Mouse (Mus musculus) forebrain, embryonic 16.5 days (tissue): Measurements from ENCODE around the gene Mast4. TPM values are rescaled to one million over a fixed set of nuclear protein-coding genes. Genes with fewer than 3 reads are reported as not detected.

Source experiments
- ATAC-seq: fragments of 200-750 bp; cut with Nextera tagmentation; 2 replicates; pipeline ENCODE4 v1.8.0; 2017; ENCODE audit warnings: mild to moderate bottlenecking, moderate library complexity
- H3K27ac ChIP-seq: fragments of 300-500 bp; sonication (generic); 2 replicates; pipeline ENCODE4 v1.5.1; 2014; ENCODE audit warnings: low read length, control low read depth
- H3K27me3 ChIP-seq: fragments of 300-500 bp; sonication (generic); replicated peaks from 2 replicates; pipeline ENCODE4 v1.6.1; 2014; ENCODE audit warnings: low read length; ENCODE audit not compliant: control insufficient read depth, insufficient read depth
- H3K36me3 ChIP-seq: fragments of 300-500 bp; sonication (generic); 2 replicates; pipeline ENCODE4 v1.6.1; 2014; ENCODE audit not compliant: control insufficient read depth, insufficient read depth
- H3K4me1 ChIP-seq: fragments of 300-500 bp; sonication (generic); replicated peaks from 2 replicates; pipeline ENCODE4 v1.6.1; 2014; ENCODE audit warnings: low read length; ENCODE audit not compliant: control insufficient read depth, insufficient read depth
- H3K4me2 ChIP-seq: fragments of 300-500 bp; sonication (generic); 2 replicates; pipeline ENCODE4 v1.6.1; 2014; ENCODE audit warnings: mild to moderate bottlenecking, low read length, control low read depth
- H3K4me3 ChIP-seq: fragments of 300-500 bp; sonication (generic); replicated peaks from 2 replicates; pipeline ENCODE4 v1.5.1; 2014; ENCODE audit warnings: mild to moderate bottlenecking, low read length, control low read depth
- H3K9ac ChIP-seq: fragments of 300-500 bp; sonication (generic); replicated peaks from 2 replicates; pipeline ENCODE4 v1.6.1; 2014; ENCODE audit warnings: low read depth, low read length, control low read depth
- H3K9me3 ChIP-seq: fragments of 300-500 bp; sonication (generic); 2 replicates; pipeline ENCODE4 v1.6.1; 2016; ENCODE audit warnings: low read length; ENCODE audit not compliant: control insufficient read depth
- WGBS: fragments of 180-500 bp; shearing (Covaris S2); extraction: QIAGEN DNeasy Blood & Tissue Kit; methylation state at CpG from one replicate; pipeline ENCODE4 v1.1.7; 2014; 5-methylcytosine and 5-hydroxymethylcytosine counted together
- polyA plus RNA-seq: library from polyadenylated mRNA; unstranded; fragments of >200 nt; fragmentation: Nextera tagmentation; extraction: Ambion mirVana; gene quantifications from 2 replicates; pipeline ENCODE4 v1.2.1, GENCODE M21; 2015

Mast4 gene
- polyA plus RNA-seq, 1 experiment from 2014 or later: 15.7 TPM

- no peak overlapping the region for H3K27ac ChIP-seq
- no peaks in the 10 kb centered on the region for H3K9me3 ChIP-seq
- no peak overlapping the region for H3K4me2 ChIP-seq
- 91% methylated on average over 10 of the region's 10 CpGs for WGBS
- no peaks in the 10 kb centered on the region for H3K27me3 ChIP-seq
- no peak overlapping the region for H3K9ac ChIP-seq
- ATAC-seq: no peak
- no peaks in the 10 kb centered on the region for H3K4me1 ChIP-seq
- H3K4me3 ChIP-seq: no peak overlapping the region
- no peaks in the 10 kb centered on the region for H3K36me3 ChIP-seq
Measured at GRCm38 (mm10) chr13:102762203-102762602, 572.1 kb downstream of the Mast4 start.

- WGBS: 92% methylated on average over 9 of the region's 9 CpGs
- Histone ChIP-seq H3K27me3 (no peaks in the 10 kb centered on the region), H3K9ac (no peak overlapping the region), H3K4me1 (no peaks in the 10 kb centered on the region), H3K27ac (no peak overlapping the region), H3K36me3 (no peaks in the 10 kb centered on the region), H3K9me3 (no peaks in the 10 kb centered on the region), H3K4me2 (no peak overlapping the region), H3K4me3 (no peak overlapping the region)
- no peak for ATAC-seq
Measured at GRCm38 (mm10) chr13:102761410-102761809, 572.9 kb downstream of the Mast4 start.

- Histone ChIP-seq H3K36me3 (no peaks in the 10 kb centered on the region), H3K4me1 (no peaks in the 10 kb centered on the region), H3K4me2 (no peak overlapping the region), H3K9ac (no peak overlapping the region), H3K27ac (no peak overlapping the region), H3K27me3 (no peaks in the 10 kb centered on the region), H3K9me3 (no peaks in the 10 kb centered on the region), H3K4me3 (no peak overlapping the region)
- no peak for ATAC-seq
- WGBS: 95% methylated on average over 6 of the region's 6 CpGs
Measured at GRCm38 (mm10) chr13:102758021-102758420, 576.3 kb downstream of the Mast4 start.

- no peaks in the 10 kb centered on the region for H3K9me3 ChIP-seq
- H3K9ac ChIP-seq: no peak overlapping the region
- no peaks in the 10 kb centered on the region for H3K36me3 ChIP-seq
- WGBS: 93% methylated on average over 8 of the region's 8 CpGs
- H3K4me1 ChIP-seq: no peaks in the 10 kb centered on the region
- no peak overlapping the region for H3K4me2 ChIP-seq
- H3K4me3 ChIP-seq: no peak overlapping the region
- H3K27ac ChIP-seq: no peak overlapping the region
- no peak for ATAC-seq
- H3K27me3 ChIP-seq: no peaks in the 10 kb centered on the region
Measured at GRCm38 (mm10) chr13:102756071-102756470, 578.2 kb downstream of the Mast4 start.

- H3K4me2 ChIP-seq: no peak overlapping the region
- no peaks in the 10 kb centered on the region for H3K9me3 ChIP-seq
- H3K27me3 ChIP-seq: no peaks in the 10 kb centered on the region
- H3K9ac ChIP-seq: no peak overlapping the region
- no peaks in the 10 kb centered on the region for H3K4me1 ChIP-seq
- H3K36me3 ChIP-seq: no peaks in the 10 kb centered on the region
- no peak overlapping the region for H3K4me3 ChIP-seq
- WGBS: 94% methylated on average over 8 of the region's 8 CpGs
- H3K27ac ChIP-seq: no peak overlapping the region
- no peak for ATAC-seq
Measured at GRCm38 (mm10) chr13:102755124-102755523, 579.2 kb downstream of the Mast4 start.

GRCm38 (mm10) chr13:102753714-102754556 lies 580.4 kb downstream of the Mast4 start:
- H3K4me3 ChIP-seq: no peak overlapping the region
- H3K36me3 ChIP-seq: no peaks in the 10 kb centered on the region
- WGBS: 87% methylated on average over 19 of the region's 19 CpGs
- H3K4me2 ChIP-seq: no peak overlapping the region
- no peak overlapping the region for H3K9ac ChIP-seq
- H3K27me3 ChIP-seq: no peaks in the 10 kb centered on the region
- no peaks in the 10 kb centered on the region for H3K4me1 ChIP-seq
- no peak overlapping the region for H3K27ac ChIP-seq
- ATAC-seq: no peak
- no peaks in the 10 kb centered on the region for H3K9me3 ChIP-seq

GRCm38 (mm10) chr13:102749891-102750290 lies 584.4 kb downstream of the Mast4 start:
- no peak for ATAC-seq
- Histone ChIP-seq H3K4me1 (no peaks in the 10 kb centered on the region; the same call in 1 of the 2 replicates), H3K4me2 (no peak overlapping the region), H3K4me3 (no peak overlapping the region), H3K27me3 (no peaks in the 10 kb centered on the region), H3K36me3 (no peaks in the 10 kb centered on the region), H3K27ac (no peak overlapping the region), H3K9me3 (no peaks in the 10 kb centered on the region), H3K9ac (no peak overlapping the region)
- WGBS: 84% methylated on average over 10 of the region's 10 CpGs

GRCm38 (mm10) chr13:102749194-102749593 lies 585.1 kb downstream of the Mast4 start:
- no peaks in the 10 kb centered on the region for H3K9me3 ChIP-seq
- 52% methylated on average over 6 of the region's 6 CpGs for WGBS
- no peaks in the 10 kb centered on the region; the same call in 1 of the 2 replicates for H3K4me1 ChIP-seq
- H3K4me2 ChIP-seq: no peak overlapping the region
- H3K27me3 ChIP-seq: no peaks in the 10 kb centered on the region
- H3K27ac ChIP-seq: no peak overlapping the region
- no peaks in the 10 kb centered on the region for H3K36me3 ChIP-seq
- H3K9ac ChIP-seq: no peak overlapping the region
- ATAC-seq: no peak
- no peak overlapping the region for H3K4me3 ChIP-seq

- Histone ChIP-seq H3K27me3 (no peaks in the 10 kb centered on the region), H3K36me3 (no peaks in the 10 kb centered on the region), H3K27ac (no peak overlapping the region), H3K9ac (no peak overlapping the region), H3K9me3 (no peaks in the 10 kb centered on the region), H3K4me1 (no peaks in the 10 kb centered on the region; the same call in 1 of the 2 replicates), H3K4me2 (no peak overlapping the region), H3K4me3 (no peak overlapping the region)
- peak; percentile 19; the same call in 1 of the 2 replicates for ATAC-seq
- 77% methylated on average over 17 of the region's 17 CpGs for WGBS
Measured at GRCm38 (mm10) chr13:102746803-102747561, 587.3 kb downstream of the Mast4 start.
